Mouse (Mus musculus) ES-Bruce4 (cell line): ENCODE data around the gene Lrrc20. TPM values are rescaled to one million over a fixed set of nuclear protein-coding genes. Genes with fewer than 3 reads are reported as not detected.

Experiments used
- H3K27ac ChIP-seq: 2 replicates; pipeline ENCODE4 v1.5.1; 2012; ENCODE audit warnings: low read length, inconsistent platforms; ENCODE audit not compliant: insufficient read depth
- H3K27me3 ChIP-seq: 2 replicates; pipeline ENCODE4 v1.6.1; 2012; ENCODE audit warnings: mild to moderate bottlenecking, low read length, inconsistent platforms; ENCODE audit not compliant: control insufficient read depth, poor library complexity, insufficient read depth, severe bottlenecking
- H3K36me3 ChIP-seq: 2 replicates; pipeline ENCODE4 v1.6.1; 2012; ENCODE audit warnings: inconsistent platforms, mild to moderate bottlenecking, low read length, moderate library complexity; ENCODE audit not compliant: control insufficient read depth, poor library complexity, insufficient read depth, severe bottlenecking
- H3K4me1 ChIP-seq: one replicate; pipeline ENCODE4 v1.8.1; 2011; ENCODE audit warnings: low read length; ENCODE audit not compliant: control insufficient read depth, insufficient read depth
- H3K4me3 ChIP-seq: 2 replicates; pipeline ENCODE4 v1.5.1; 2011; ENCODE audit warnings: low read depth, mild to moderate bottlenecking, low read length
- H3K9ac ChIP-seq: 2 replicates; pipeline ENCODE4 v1.6.1; 2012; ENCODE audit warnings: low read depth, mild to moderate bottlenecking, inconsistent platforms; ENCODE audit not compliant: poor library complexity, severe bottlenecking
- H3K9me3 ChIP-seq: replicated peaks from 2 replicates; pipeline ENCODE4 v1.6.1; 2012; ENCODE audit warnings: mild to moderate bottlenecking, low read length, inconsistent platforms; ENCODE audit not compliant: control insufficient read depth, poor library complexity, insufficient read depth, severe bottlenecking
- CTCF ChIP-seq: IDR thresholded peaks from one replicate; pipeline ENCODE4 v1.8.1; 2011; ENCODE audit warnings: low read depth, low read length
- EP300 ChIP-seq: IDR thresholded peaks from 2 replicates; pipeline ENCODE4 v1.6.1; 2011; ENCODE audit warnings: low read depth, low read length; ENCODE audit not compliant: insufficient read depth
- POLR2A ChIP-seq: IDR thresholded peaks from one replicate; pipeline ENCODE4 v1.8.1; 2011; ENCODE audit warnings: low read length; ENCODE audit not compliant: insufficient read depth
- polyA plus RNA-seq: library from polyadenylated mRNA; stranded (reverse); fragments of >200 nt; gene quantifications from 2 replicates; pipeline ENCODE4 v1.2.4, GENCODE M21; 2011; ENCODE audit warnings: low read depth; ENCODE audit not compliant: missing spikeins, insufficient read depth, insufficient read length

The Lrrc20 gene
- polyA plus RNA-seq, 1 experiment, result 6.4 TPM

DNA sequence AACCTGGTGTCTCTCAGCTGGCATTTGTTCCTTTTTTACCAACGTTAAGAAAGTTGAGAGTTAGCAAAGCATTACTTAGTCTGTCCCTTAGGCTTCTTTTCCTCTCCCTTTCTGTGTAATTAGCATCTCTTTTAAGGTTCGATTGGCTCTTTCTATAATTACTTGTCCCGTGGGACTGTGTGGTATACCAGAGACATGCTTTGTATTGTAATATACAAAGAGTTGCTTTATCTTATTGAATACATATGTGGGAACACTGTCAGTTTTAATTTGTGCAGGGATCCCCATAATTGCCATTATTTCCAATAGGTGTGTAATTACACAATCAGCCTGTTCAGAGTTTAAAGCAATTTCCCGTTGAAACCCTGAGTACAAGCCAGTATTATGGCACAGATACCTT is 62.8 kb downstream of the Lrrc20 start:
- Histone ChIP-seq H3K27ac (no peak overlapping the region), H3K9me3 (no peaks in the 10 kb centered on the region), H3K9ac (no peak overlapping the region), H3K36me3 (no peaks in the 10 kb centered on the region), H3K27me3 (no peaks in the 10 kb centered on the region), H3K4me3 (no peak overlapping the region), H3K4me1 (peaks cover 3% of the 10 kb centered on the region)
- no peak for TF ChIP-seq POLR2A
- no peak for TF ChIP-seq CTCF
- TF ChIP-seq EP300, result no peak

DNA sequence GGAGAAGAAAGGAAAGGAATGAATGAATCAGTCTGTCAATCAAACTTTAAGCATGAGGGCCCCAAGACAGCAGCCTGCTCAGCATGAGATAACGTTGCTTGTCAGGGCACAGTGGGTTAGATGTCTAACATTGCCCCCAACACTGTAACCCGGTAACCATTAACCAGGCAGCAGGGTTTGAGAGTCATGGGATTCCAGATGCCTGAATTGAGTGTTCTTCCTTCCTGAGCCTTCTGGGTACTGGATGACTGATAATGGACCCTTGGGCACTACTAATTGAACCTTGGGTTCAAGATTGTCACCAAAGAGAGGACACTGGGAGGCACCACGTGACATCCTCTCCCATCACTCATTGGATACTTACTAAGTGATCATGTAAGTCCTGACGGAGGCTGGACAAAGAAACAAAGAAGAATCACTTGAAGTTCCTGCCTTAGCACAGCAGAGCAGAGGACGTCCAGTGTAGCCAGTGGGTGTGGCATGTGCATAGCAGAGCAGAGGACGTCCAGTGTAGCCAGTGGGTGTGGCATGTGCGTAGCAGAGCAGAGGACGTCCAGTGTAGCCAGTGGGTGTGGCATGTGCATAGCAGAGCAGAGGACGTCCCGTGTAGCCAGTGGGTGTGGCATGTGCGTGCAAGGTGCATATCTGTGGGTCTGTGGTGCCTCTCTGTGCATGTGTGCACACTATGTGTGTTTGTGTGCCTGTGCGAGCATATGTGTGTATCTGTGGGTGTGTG is 68.7 kb downstream of the Lrrc20 start:
- no peaks in the 10 kb centered on the region for H3K9me3 ChIP-seq
- no peaks in the 10 kb centered on the region for H3K36me3 ChIP-seq
- H3K9ac ChIP-seq, result no peak overlapping the region
- H3K4me1 ChIP-seq, result no peaks in the 10 kb centered on the region
- TF ChIP-seq POLR2A (no peak), EP300 (no peak), CTCF (no peak)
- no peak overlapping the region for H3K27ac ChIP-seq
- no peak overlapping the region for H3K4me3 ChIP-seq
- H3K27me3 ChIP-seq, result no peaks in the 10 kb centered on the region

DNA sequence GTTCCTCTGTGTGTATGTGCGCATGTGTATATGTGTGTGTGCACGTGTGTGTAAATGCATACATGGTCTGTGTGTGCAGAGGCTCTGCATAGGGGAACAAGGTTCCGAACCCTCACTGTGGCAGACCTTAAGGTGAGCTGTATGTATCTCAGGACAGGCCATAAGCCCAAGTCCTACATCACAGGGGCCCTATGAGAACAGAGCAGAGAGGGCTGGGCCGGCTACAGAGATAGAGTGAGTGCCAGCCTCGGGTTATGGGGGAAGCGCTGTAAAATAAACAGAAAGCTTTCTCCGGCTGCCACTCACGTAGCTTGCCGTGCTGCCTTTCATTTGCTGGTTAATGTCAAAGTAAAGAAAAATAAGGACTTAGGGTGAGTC is 69.3 kb downstream of the Lrrc20 start:
- H3K9me3 ChIP-seq, result no peaks in the 10 kb centered on the region
- H3K4me1 ChIP-seq, result no peaks in the 10 kb centered on the region
- no peak overlapping the region for H3K4me3 ChIP-seq
- H3K36me3 ChIP-seq, result no peaks in the 10 kb centered on the region
- H3K27ac ChIP-seq, result no peak overlapping the region
- TF ChIP-seq EP300 (no peak), CTCF (no peak), POLR2A (no peak)
- no peaks in the 10 kb centered on the region for H3K27me3 ChIP-seq
- H3K9ac ChIP-seq, result no peak overlapping the region

DNA sequence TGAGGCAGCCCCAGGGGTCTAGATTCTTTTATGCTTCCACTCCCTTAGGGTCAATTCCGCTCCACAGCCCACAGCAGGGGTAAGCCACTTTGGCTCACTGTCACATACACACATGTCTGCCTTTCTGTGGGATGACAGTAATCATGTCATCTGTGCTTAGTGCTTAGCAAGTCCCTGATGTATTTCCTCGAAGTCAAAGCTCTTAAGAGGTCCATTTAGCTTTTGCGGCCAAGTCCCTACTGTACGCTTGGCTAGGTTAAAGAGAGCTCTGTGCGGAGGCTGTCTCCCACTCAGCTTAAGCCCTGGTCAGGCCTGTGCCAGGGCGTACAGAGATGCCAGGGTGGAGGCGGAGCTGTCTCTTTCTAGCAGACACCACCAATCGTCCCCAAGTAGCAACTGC is 74.5 kb downstream of the Lrrc20 start:
- H3K9me3 ChIP-seq, result no peaks in the 10 kb centered on the region
- H3K27ac ChIP-seq, result no peak overlapping the region
- no peak overlapping the region for H3K9ac ChIP-seq
- H3K36me3 ChIP-seq, result no peaks in the 10 kb centered on the region
- TF ChIP-seq EP300 (no peak), POLR2A (no peak), CTCF (no peak)
- H3K4me1 ChIP-seq, result no peaks in the 10 kb centered on the region
- no peaks in the 10 kb centered on the region for H3K27me3 ChIP-seq
- no peak overlapping the region for H3K4me3 ChIP-seq

DNA sequence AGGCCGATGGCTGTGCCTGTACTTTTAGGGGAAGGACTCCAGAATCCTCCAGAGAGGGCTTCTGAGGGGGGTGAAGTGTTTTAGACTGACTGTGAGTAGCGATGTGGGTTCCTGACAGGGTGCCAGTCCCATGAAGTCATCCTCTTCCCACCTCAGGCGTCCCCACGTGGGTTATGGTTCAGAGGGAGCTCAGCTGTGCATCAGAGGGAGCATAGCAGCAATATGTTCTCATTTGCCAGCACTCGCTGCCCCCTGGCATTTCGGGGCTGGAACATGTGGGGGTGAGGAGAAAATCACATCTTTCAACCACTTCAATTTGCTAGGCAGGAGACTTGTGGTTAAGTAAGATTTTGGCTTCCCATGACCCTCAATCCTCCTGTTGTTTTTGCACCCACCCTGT is 79.6 kb downstream of the Lrrc20 start:
- Histone ChIP-seq H3K9me3 (no peaks in the 10 kb centered on the region), H3K27ac (no peak overlapping the region), H3K4me1 (no peaks in the 10 kb centered on the region), H3K27me3 (no peaks in the 10 kb centered on the region), H3K4me3 (no peak overlapping the region), H3K36me3 (no peaks in the 10 kb centered on the region), H3K9ac (no peak overlapping the region)
- TF ChIP-seq POLR2A (no peak), CTCF (no peak), EP300 (no peak)

DNA sequence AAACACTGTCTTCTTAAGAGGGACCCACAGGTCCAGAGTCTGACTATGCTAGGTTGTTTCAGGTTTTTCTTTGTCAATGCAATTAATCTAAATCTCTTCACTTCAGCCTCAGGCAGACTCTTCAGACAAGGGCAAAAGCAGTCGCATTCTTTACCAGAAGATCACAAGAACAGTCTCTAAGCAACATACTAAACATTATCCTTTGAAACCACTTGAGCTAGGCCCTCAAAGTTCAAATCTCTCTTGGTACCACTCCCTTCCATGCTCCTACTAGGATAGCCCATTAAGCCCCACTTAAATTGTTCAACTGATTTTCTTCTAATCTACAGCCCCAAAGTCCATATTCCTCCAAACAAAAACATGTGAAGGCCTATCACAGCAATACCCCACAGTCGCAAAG is 83.0 kb downstream of the Lrrc20 start:
- no peak overlapping the region for H3K4me3 ChIP-seq
- no peak overlapping the region for H3K9ac ChIP-seq
- H3K27ac ChIP-seq, result no peak overlapping the region
- H3K27me3 ChIP-seq, result no peaks in the 10 kb centered on the region
- H3K9me3 ChIP-seq, result no peaks in the 10 kb centered on the region
- H3K36me3 ChIP-seq, result no peaks in the 10 kb centered on the region
- H3K4me1 ChIP-seq, result no peaks in the 10 kb centered on the region
- no peak for TF ChIP-seq EP300
- no peak for TF ChIP-seq POLR2A
- no peak for TF ChIP-seq CTCF
